Mouse (Mus musculus) ES-CJ7 (cell line): ENCODE data around the gene Plin1.
A peak's percentile ranks its signal among the peaks of the same experiment; 100 is the strongest.

Experiments used
- DNase-seq: peaks from one replicate; pipeline ENCODE4 v3.0.0; 2011; ENCODE audit warnings: low read depth, low spot score

The Plin1 gene

DNA sequence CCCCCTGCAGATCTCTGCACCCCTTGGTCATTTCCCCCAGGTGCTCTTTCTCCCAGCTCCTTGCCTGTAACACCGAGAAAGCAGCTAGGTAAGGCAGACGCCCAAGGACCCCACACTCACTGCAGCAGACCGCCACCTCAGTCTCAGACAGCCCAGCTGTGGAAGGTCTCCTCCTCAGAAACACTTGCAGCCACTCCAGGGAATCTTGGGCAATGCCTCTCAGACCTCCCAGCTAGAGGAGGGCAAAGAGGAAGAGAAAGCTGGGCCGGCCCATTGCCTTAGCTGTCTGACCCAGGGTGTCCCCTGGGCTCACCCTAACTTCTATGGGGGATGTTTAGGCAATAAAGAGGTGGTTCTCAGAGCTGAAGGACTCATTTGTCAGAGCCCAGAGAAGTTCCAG is at the start of gene Plin1:
Gene Plin1 (minus strand): TSS at position 282 of the 400 bp plus-strand sequence.
- no peak for DNase-seq

DNA sequence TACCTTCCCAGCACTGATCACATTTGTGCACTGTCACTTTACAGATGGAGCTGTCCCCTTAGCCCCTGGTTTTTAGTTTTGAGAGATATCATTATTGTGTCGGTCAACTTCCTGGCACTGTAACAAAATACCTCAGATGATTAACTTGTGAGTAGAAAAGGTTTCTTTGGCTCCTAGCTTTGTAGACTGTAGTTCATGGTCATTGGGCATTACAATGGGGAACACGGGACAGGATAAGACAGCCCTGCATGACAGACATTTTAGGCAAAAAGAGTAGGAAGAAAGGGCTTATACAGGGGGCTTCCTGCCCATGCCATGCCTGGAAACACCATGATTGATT is 49.8 kb upstream of the Plin1 start:
- DNase-seq, result no peak

DNA sequence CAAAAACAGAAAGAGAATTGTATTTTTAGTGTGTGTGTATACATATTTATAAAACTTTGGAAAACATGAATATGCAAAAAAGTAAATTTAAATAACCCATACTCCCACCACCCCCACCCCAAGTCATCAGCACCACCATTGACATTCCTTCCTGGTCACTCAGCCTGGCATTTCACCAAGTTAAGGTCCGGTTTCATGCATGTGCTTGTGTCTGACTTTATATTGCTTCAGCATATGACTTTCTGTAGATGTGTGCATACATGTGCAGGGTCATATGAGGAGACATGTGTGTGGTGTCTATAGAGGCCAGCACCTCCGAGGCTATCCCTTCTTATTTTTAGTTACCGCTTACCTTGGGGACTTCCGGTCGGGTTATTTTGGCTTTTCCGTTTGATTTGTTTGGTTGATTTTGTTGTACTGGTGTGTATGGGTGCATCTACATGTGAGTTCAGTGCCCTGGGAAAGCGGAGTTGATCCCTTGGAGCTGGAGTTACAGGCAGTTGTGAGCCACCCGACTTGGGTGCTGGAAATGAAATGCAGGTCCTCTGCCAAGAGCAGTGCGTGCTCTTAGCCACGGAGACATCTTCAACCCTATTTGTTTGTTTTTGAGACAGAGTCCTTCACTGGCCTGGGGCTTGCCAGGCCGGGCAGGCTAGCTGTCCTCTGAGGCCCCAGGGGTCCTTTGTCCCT is 49.3 kb upstream of the Plin1 start:
- DNase-seq, result no peak

DNA sequence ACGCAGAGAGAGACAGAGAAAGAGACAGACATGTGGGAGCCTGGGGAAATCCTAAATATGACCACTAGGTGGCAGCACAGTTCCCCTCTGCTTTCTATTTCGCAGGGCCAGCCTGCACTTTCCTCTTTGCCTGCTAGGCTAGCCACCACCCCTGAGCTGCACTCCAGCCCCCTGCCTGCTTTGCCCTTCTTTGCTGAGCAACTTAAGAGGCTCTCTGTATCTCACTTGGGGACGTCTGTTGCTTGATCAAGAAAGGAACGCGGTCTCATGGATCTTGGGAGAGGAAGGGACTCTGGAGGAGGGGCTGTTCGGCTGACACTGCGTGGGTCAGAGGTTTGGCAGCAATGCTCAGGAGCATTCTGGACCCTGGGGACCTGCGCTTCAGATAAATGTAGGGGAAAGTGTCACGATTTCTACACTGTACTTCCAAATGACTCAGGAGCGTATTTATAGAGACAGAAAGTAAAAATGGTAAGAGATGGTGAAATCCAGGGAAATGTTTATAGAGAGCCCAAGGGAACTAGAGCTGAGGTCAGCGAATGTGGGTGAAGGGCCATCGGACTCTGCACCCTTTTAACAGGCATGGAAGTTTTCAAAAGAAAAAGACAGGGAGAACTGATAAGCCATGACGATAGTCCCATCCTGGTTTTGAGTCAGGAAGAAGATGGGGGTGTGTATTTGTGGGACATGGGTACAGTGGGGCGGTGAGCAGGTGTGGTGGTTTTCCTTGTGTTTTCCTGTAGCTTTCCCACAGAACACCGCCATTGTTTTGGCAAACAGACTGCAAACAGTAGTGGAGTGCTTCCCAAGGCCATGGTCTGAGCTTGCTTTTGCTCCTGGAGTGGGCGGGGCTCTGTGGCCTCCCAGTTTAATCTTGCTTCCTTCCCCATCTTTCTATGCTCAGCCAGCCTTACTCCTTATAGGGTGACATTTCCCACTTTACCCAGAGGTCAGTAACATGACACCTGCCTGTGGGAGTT is 48.2 kb upstream of the Plin1 start:
- DNase-seq, result peak; percentile 78

DNA sequence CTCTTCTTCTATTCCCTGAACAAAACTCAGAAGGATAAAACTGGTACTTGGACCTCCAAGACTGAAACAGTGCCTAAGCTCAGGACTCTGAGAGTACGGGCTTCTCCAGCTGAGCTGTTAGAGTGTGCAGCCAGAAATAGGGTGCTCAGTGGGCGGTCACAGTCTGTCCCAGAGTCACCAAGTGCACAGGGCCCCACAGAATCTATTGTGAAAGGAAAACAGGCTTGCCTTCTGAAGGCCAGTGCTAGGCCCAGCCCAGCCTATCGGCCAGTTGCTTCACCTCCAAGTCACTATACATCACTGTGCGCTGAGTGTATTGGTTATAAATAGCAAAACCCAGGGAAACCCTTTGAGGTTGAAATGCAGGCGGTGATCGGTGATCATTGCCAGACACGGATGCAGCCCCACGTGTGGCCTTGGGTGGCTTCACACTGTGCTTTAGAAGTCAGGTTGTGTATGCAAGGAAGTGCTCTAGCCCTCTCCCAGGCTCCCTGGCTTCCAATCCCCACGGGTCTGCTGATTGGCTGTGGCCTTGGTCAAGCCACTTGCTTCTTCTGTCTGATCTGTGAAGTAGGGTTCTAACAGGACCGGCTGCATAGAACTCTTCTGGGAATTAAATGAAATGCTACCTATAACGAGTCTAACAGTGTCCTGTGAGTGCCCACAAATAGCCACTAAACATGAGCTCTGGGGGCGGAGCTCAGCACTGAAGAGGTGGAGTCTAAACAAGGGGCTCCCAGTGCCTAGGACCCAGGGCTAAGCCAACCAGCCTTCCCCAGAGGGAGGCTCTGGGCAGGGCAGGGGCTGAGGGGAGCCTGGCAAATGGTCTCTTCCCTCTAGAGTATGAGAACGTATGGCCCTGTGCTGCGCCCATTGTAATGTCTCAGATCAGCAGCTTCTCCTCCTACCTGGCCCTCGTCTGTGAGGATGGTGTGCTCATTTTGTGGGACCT is 39.1 kb upstream of the Plin1 start:
- DNase-seq, result peak; percentile 67

DNA sequence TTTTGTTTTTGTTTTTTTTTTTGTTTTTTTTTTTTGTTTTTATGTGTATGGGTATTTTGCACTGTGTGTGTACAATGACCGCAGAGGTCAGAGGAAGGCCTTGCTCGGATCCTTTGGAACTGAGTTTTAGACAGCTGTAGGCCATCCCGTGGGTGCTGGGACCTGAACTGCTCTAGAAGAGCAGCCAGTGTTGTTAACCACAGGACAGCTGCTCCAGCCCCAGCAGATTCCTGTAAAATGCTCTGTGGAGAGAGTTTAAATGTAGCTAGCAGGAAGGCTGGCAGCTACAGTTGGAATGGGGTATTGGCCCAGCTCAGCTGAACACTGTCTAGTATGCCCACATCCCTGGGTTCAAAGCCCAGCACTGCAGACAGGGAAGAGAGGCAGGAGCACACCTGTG is 37.0 kb upstream of the Plin1 start:
- no peak for DNase-seq

DNA sequence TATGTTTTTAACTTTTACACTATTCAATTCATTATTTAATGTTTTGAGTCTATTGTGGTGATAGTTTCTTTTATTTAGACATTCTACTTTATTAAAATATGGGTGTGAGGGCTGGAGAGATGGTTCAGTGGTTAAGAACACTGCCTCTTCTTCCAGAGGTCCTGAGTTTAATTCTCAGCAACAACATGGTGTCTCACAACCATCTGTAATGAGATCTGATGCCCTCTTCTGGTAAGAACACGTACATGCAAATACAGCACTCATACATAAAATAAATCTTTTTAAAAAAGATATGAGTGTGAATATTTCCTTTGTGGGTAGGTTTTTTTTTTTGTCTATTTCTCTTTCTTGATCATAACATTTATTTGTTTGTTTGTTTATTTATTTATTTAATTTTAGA is 33.3 kb upstream of the Plin1 start:
- no peak for DNase-seq

DNA sequence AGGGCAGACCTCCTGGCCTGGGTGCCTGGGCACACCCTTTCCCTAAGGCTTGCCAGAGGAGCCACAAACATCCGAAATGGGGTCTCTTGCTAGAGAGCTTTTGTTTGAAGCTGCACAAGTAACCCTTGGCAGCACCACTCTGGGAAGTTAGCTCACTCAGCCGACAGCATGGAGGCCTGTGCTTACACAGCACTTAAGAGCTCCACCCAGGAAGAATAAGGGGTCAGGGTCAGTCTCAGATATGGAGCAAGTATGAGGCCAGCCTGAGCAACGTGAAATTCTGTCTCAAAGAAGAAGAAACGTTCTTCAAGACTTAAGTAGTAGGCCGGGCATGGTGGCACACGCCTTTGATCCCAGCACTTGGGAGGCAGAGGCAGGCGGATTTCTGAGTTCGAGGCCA is 29.4 kb upstream of the Plin1 start:
- no peak for DNase-seq

DNA sequence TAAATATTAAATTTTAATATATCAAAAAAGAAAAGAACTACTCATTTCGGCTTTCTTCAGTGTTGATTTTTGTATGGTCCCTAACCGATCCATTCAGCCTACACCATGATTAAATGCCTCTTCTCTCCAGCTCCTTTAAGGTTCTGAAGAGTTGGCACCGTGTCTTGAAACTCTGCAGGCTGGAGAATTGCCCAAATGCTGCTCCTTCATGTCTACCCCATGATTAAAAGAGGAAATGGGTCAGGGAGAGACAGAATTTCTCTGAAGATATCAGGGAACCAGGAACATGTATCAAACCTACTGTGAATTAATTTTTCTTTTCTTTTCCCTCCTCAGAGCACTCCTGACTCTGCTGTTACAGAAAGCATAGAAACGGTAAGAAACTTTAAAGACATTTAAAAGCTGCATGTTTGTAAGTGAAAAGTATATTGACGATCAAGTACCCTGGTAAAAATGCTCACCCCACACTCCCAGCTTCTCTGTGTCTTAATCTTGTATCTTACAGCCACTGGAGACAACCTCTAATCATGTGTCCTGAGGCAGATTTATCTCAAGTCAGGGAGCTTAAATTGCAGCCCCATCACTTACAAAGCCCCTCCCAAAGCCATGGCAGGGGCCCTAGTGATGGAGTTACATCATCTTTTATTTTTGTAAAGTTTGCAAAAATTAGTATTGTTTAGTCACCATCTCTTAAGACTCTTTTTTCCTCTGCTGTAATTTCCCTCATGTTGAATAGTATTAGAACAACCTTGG is 28.6 kb upstream of the Plin1 start:
- no peak for DNase-seq

DNA sequence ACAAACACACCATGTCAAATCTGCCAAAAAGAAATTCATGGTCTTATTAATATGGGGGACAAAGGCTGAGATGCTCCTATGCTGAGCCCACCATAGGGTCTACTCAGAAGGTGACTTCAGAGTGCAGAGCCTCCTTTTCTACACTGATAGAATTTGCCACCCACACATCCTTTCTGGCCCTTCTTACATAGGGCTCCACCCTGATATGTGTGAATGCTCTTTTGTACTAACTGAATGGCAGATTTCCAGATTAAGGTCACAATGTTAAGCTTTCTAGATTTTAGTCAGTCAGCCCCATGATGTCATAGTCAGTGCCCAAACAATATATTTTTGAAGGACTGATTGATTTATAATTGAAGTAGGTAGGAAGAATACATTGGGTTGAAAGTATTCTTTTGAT is 27.1 kb upstream of the Plin1 start:
- no peak for DNase-seq

DNA sequence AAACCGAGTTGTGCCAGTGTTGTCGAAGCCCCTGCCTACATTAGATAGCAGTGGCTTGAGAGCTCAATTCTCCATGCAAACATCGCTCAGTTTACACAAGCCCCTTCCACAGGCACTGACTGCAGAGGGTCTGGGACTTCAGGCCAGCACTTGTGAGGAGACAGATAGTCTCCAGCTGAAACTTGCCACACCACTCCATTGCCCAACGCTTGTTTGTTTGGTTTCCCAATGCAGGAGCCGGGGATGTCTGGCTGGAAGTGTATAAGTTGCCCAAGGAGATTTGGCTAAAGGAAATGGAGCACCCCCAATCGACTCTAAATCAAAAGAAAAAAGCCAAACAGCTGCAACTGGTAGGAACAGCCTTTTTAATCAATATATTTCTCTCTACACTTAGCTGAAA is 25.5 kb upstream of the Plin1 start:
- no peak for DNase-seq

DNA sequence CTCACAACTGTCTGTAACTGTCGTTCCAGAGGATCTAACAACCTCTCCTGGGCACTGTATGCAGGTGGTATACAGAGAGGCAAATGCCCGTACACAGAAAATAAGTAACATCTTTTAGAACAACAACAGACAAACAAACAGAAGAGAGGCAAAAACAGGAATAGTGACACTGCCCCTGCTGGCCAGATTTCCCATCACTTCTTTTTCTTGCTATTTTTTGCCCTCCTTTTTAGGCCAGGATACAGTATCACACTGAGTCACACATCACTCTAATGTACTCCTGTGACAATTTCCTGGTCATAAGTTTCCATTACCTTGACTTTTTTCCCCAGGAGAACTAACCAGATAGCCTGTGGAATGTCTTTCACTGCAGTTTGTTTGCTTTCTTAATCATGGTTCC is 23.6 kb upstream of the Plin1 start:
- no peak for DNase-seq

DNA sequence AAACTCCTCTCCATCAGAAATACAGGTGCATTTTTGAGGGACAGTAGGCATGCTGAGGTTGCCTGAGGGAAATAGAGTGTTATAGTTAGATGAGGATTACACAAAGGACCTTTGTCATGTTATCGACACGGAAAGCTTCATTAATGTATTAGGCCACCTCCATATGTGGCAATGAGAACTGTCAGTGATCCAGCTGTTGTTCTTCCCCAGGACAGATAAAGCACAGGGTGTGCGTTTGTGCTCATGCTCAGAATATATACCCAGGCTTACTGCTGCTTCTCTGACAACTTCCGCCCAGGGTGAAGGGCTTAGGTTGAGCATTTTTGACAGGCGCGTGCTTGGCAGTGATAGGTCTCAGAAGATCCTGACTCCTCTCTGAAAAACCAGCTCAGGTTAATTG is 16.8 kb upstream of the Plin1 start:
- DNase-seq, result no peak

DNA sequence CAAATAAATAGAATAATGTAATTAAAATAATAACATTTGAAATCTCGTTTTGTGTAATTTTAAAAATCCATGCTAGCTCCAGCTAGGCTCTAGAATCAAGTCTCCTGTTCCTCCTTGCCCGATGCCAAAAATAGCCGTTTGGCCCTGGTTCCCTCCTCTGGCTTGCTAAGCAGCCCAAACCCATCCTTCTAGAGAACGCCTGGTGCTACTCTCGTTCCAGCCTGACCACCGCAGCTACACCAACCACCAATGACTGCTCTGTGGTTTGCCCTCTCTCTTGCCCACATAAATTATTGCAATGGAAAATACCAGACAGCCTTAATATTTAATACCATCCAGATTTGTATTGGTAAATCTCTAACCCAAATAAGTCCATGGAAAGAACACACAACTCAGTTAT is 15.0 kb upstream of the Plin1 start:
- DNase-seq, result no peak

DNA sequence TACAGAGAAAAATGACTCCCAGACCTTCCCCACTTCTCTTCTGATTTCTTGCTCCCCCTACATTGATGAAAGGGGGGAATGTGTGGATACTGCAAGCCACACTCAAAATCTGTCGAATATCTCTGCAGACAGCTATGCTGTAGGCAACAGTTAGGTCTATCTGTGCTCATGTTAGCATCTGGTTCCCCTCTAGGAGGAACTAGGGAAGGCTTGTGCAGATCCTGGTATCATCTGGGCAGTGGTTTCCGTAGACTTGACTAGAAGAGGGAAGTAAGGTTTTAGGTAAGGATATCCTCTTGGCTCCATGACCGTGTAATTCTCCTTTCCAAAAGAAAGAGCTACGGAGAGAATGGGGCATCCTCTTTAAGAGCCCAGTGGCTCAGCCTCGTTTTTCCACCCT is 11.9 kb upstream of the Plin1 start:
- DNase-seq, result no peak

DNA sequence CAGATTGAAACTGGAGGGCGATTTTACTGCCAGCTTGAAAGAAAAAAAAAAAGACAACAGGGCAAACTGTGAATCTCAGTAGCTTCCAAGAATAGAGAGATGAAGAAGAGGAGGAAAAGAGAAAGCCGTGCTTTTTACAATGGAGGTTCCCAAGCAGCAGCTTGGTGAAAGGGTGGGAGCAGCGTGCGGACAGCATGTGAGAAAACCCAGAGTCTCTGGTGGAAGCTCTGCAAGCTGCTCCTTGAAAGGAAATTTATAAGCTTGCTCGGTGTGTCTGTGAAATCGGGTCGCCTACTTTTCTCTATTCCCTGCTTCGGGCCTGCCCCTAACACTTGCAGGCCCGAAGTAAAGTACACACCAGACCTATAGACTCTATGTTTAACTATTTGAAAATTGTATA is 11.3 kb upstream of the Plin1 start:
- DNase-seq, result no peak

DNA sequence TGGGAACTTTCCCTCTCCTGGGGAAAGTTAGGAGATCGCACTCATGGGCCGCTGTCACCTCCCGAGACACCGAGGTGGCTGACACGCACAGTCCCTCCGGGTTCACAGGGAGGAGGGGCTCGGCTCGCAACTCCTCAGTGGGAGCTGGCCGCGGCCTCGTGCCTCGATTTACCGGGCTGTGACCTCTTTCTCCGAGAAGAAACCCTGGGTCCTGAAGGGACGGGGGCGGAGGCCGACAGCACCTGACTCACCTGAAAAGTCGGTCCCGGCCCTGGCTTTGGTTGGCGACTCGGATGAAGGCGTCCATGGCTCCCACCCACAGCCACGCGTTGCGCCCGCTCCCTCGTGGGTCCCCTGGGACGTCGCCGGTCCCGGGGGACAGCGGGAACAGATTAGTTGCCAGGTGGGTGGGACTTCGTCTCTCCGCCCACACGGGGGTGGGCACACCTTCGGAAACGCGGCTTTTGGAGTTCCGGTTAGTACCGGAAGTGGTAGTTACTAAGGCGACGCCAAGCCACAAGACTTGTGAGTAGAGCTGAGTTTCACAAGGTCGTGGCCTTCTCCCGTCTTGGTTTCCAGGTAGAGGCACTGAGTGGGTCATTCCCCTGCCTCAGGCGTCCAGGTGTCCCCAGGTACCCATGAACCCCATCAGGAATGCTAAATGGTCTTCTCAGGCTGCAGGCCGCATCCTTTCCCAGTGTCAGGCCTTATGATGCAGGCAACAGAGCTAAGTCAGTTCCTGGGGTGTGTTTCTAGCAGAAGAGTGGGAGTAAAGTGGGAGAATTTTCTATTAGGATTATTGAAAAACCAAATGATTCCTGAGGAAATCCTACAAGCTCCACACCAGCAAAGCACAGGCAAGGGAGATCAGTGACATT is 10.2 kb upstream of the Plin1 start, which contains the start of the genes Pex11a and Wdr93:
Gene Pex11a (minus strand): TSS at position 473 of the 878 bp plus-strand sequence.
Gene Wdr93 (plus strand): TSS at position 505 of the 878 bp plus-strand sequence.
- peak; percentile 83 for DNase-seq

DNA sequence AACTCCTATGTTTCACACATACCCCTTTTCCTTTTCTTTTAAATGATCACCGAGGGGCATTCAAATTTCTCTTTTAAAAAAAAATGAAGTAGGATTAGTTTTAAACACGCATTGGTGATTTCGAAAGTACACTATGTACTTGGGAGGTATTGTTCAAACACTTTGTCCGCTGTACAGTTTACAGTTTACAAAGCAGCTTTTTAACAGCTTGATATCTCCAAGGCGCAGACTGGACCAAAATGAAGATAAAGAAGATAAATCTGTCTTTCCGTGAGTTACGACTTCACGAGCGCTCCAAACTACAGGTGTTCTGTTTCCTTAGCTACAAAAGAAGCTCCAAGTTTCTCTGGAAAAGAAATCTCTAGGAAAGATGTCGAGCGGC is 9.6 kb upstream of the Plin1 start:
- DNase-seq, result no peak

DNA sequence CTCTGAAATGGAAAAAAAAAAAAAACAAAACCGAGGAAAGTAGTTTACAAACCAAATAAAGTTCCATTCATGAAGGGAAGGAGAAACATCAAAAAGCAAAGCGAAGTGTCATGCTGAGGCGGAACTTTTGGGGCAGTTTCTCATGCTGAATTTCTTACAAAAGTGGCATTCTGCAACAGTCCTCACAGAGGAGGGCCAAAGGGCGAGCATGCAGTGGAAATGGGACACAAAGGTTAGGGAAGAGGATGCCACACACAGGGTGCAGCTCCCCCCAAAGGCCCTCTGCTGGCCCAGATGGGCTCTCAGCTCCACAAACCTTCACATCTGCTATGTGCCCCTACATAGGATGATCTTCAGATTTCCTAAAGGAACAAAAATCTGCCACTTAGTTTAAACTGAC is 7.6 kb upstream of the Plin1 start:
- no peak for DNase-seq

DNA sequence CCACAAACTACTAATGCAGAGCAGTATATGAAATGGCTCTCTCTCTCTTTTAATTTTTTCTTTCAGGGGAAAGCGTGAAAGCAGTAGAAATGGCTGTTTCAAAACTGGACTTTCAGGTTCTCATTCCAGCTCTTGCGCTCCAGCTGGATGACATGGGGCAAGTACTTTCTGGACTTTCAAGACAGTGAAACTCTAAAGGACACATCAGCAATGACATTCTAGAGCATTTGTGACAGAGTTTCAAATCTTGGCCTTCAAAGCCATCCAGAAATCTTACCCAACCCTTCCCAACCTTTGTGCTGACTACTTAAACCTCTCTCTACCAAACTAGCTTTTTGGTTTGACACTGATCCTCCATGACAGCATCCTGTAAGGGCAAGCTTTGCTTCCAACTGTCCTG is 6.2 kb upstream of the Plin1 start:
- DNase-seq, result no peak
